Mouse (Mus musculus) lung, postnatal 0 days (tissue): ENCODE data around the gene Tia1. TPM values are rescaled to one million over a fixed set of nuclear protein-coding genes. Genes with fewer than 3 reads are reported as not detected.

Experiments used
- ATAC-seq: fragments of 200-750 bp; cut with Nextera tagmentation; 2 replicates; pipeline ENCODE4 v1.8.0; 2017; ENCODE audit warnings: moderate library complexity
- DNase-seq: peaks from one replicate; pipeline ENCODE4 v3.0.0-alpha.2; 2016; ENCODE audit warnings: low spot score
- H3K27ac ChIP-seq: fragments of 300-500 bp; sonication (generic); 2 replicates; pipeline ENCODE4 v1.5.1; 2014; ENCODE audit warnings: antibody characterized with exemption, mild to moderate bottlenecking, low read length, mixed read lengths
- H3K27me3 ChIP-seq: fragments of 300-500 bp; sonication (generic); replicated peaks from 2 replicates; pipeline ENCODE4 v1.6.1; 2014; ENCODE audit warnings: low read length, mixed read lengths; ENCODE audit not compliant: insufficient read depth
- H3K36me3 ChIP-seq: fragments of 300-500 bp; sonication (generic); 2 replicates; pipeline ENCODE4 v1.6.1; 2014; ENCODE audit warnings: low read length, mixed read lengths; ENCODE audit not compliant: insufficient read depth
- H3K4me1 ChIP-seq: fragments of 300-500 bp; sonication (generic); 2 replicates; pipeline ENCODE4 v1.6.1; 2014; ENCODE audit warnings: antibody characterized with exemption, low read depth, low read length, mixed read lengths; ENCODE audit not compliant: insufficient read depth
- H3K4me2 ChIP-seq: fragments of 300-500 bp; sonication (generic); replicated peaks from 2 replicates; pipeline ENCODE4 v1.6.1; 2014; ENCODE audit warnings: low read depth, mild to moderate bottlenecking, low read length, moderate library complexity, mixed read lengths
- H3K4me3 ChIP-seq: fragments of 300-500 bp; sonication (generic); 2 replicates; pipeline ENCODE4 v1.5.1; 2014; ENCODE audit warnings: low read depth, low read length
- H3K9ac ChIP-seq: fragments of 300-500 bp; sonication (generic); replicated peaks from 2 replicates; pipeline ENCODE4 v1.6.1; 2014; ENCODE audit warnings: low read depth, mild to moderate bottlenecking
- H3K9me3 ChIP-seq: fragments of 300-500 bp; sonication (generic); 2 replicates; pipeline ENCODE4 v1.6.1; 2016; ENCODE audit warnings: low read length, mixed read lengths
- CTCF ChIP-seq: IDR thresholded peaks from 2 replicates; pipeline ENCODE4 v1.5.1; 2016; ENCODE audit warnings: antibody characterized with exemption, mild to moderate bottlenecking
- EP300 ChIP-seq: IDR thresholded peaks from 2 replicates; pipeline ENCODE4 v1.6.1; 2016; ENCODE audit warnings: antibody characterized with exemption, mild to moderate bottlenecking, control low read depth
- WGBS: fragments of 180-500 bp; shearing (Covaris S2); extraction: QIAGEN DNeasy Blood & Tissue Kit; methylation state at CpG from one replicate; pipeline ENCODE4 v1.1.7; 2014; 5-methylcytosine and 5-hydroxymethylcytosine counted together
- polyA plus RNA-seq: library from polyadenylated mRNA; unstranded; fragments of >200 nt; fragmentation: Nextera tagmentation; extraction: Ambion mirVana; gene quantifications from 2 replicates; pipeline ENCODE4 v1.2.1, GENCODE M21; 2015

The Tia1 gene
- polyA plus RNA-seq, 1 experiment from 2014 or later = 59.1 TPM

- no peak overlapping the region for H3K4me2 ChIP-seq
Measured at GRCm38 (mm10) chr6:86393187-86393586, 10.8 kb upstream of the Tia1 start.

GRCm38 (mm10) chr6:86394078-86394720, 9.8 kb upstream of the Tia1 start:
- ATAC-seq (no peak), DNase-seq (no peak)
- Histone ChIP-seq H3K36me3 (peaks cover 12% of the 10 kb centered on the region; the same call in 1 of the 2 replicates), H3K9me3 (no peaks in the 10 kb centered on the region), H3K9ac (no peak overlapping the region), H3K4me3 (no peak overlapping the region), H3K27me3 (no peaks in the 10 kb centered on the region), H3K27ac (no peak overlapping the region), H3K4me1 (peaks cover 14% of the 10 kb centered on the region; the same call in 1 of the 2 replicates), H3K4me2 (no peak overlapping the region)
- 81% methylated on average over 17 of the region's 17 CpGs for WGBS
- TF ChIP-seq EP300 (no peak), CTCF (no peak)

More at GRCm38 (mm10) chr6:86393187-86393586, 10.8 kb upstream of the Tia1 start:
- ATAC-seq = no peak
- H3K4me3 ChIP-seq = no peak overlapping the region
- H3K36me3 ChIP-seq = peaks cover 12% of the 10 kb centered on the region; the same call in 1 of the 2 replicates
- H3K9ac ChIP-seq = no peak overlapping the region
- H3K27ac ChIP-seq = no peak overlapping the region
- DNase-seq = no peak
- H3K9me3 ChIP-seq = no peaks in the 10 kb centered on the region
- WGBS = 100% methylated on average over 1 of the region's 1 CpGs
- no peaks in the 10 kb centered on the region for H3K27me3 ChIP-seq
- TF ChIP-seq CTCF (peak; percentile 17; the same call in 1 of the 2 replicates), EP300 (no peak)
- peaks cover 14% of the 10 kb centered on the region; the same call in 1 of the 2 replicates for H3K4me1 ChIP-seq

GRCm38 (mm10) chr6:86395021-86395420, 9.0 kb upstream of the Tia1 start:
- H3K27ac ChIP-seq = no peak overlapping the region
- ATAC-seq (no peak), DNase-seq (no peak)
- H3K9ac ChIP-seq = no peak overlapping the region
- no peak for TF ChIP-seq CTCF
- no peak for TF ChIP-seq EP300
- no peaks in the 10 kb centered on the region for H3K27me3 ChIP-seq
- no peaks in the 10 kb centered on the region for H3K9me3 ChIP-seq
- H3K4me3 ChIP-seq = no peak overlapping the region
- peaks cover 14% of the 10 kb centered on the region; the same call in 1 of the 2 replicates for H3K4me1 ChIP-seq
- H3K36me3 ChIP-seq = peaks cover 12% of the 10 kb centered on the region; the same call in 1 of the 2 replicates
- no peak overlapping the region for H3K4me2 ChIP-seq
- 78% methylated on average over 9 of the region's 9 CpGs for WGBS

- DNase-seq (no peak), ATAC-seq (no peak)
- H3K36me3 ChIP-seq = peaks cover 7% of the 10 kb centered on the region; the same call in 1 of the 2 replicates
- peak overlapping the region; percentile 61 for H3K4me3 ChIP-seq
- peaks cover 14% of the 10 kb centered on the region; the same call in 1 of the 2 replicates for H3K4me1 ChIP-seq
- no peaks in the 10 kb centered on the region for H3K27me3 ChIP-seq
- peak overlapping the region; percentile 72 for H3K4me2 ChIP-seq
- 0 out of 2 replicates have a peak overlapping the region, but pooled peaks have one; percentile 34 for H3K9ac ChIP-seq
- no peak for TF ChIP-seq CTCF
- no peak for TF ChIP-seq EP300
- peak overlapping the region; percentile 44 for H3K27ac ChIP-seq
- H3K9me3 ChIP-seq = no peaks in the 10 kb centered on the region
- WGBS = 15% methylated on average over 10 of the region's 10 CpGs
Measured at GRCm38 (mm10) chr6:86395969-86396368, 8.1 kb upstream of the Tia1 start.

GRCm38 (mm10) chr6:86396581-86397256, 7.3 kb upstream of the Tia1 start, which contains the start of gene Pcyox1:
Gene Pcyox1, minus strand, starts transcription at chr6:86397154.
- WGBS = under 1% methylated on average over 48 of the region's 51 CpGs
- DNase-seq (peak; percentile 88), ATAC-seq (peak; percentile 96)
- Histone ChIP-seq H3K9ac (peak within 1 kb of the TSS; percentile 39), H3K4me1 (peaks cover 14% of the 10 kb centered on the region; the same call in 1 of the 2 replicates), H3K4me3 (peak within 1 kb of the TSS; percentile 61), H3K36me3 (peaks cover 3% of the 10 kb centered on the region; the same call in 1 of the 2 replicates), H3K4me2 (peak within 1 kb of the TSS; percentile 72), H3K9me3 (no peaks in the 10 kb centered on the region), H3K27me3 (no peaks in the 10 kb centered on the region), H3K27ac (peak within 1 kb of the TSS; percentile 44)
- TF ChIP-seq CTCF (no peak), EP300 (no peak)
